Mouse (Mus musculus) T-helper 2 cell (primary cell): ENCODE measurements around the gene Fnbp1.
"Not testable (repeated sequence)": the region's sequence is repeated elsewhere in the genome, so short reads cannot be mapped to it uniquely, and the experiment has no call there.

Source experiments
- in situ Hi-C: fragments of 300-600 bp; cut with MboI, MseI; formaldehyde crosslinking; loops from one replicate; pipeline ENCODE4 v1.15.1; 2025; ENCODE audit warnings: high pct_unique_total_duplicates

Fnbp1 gene

GRCm38 (mm10) chr2:31141867-31142454 is at the start of gene Fnbp1:
TSS of gene Fnbp1 (minus strand) at chr2:31142008.
- in situ Hi-C loops = loop anchor here (5.0 kb wide), 1 partner anchor 75 kb away; no protein-coding TSS in a partner anchor

- in situ Hi-C loops = loop anchor here (10.0 kb wide), 1 partner anchor 85 kb away; no protein-coding TSS in a partner anchor
Measured at GRCm38 (mm10) chr2:31189654-31190053, 47.8 kb upstream of the Fnbp1 start.

GRCm38 (mm10) chr2:31188691-31189090 is 46.9 kb upstream of the Fnbp1 start:
- in situ Hi-C loops = no loop called here

- in situ Hi-C loops = no loop called here
Measured at GRCm38 (mm10) chr2:31183830-31184229, 42.0 kb upstream of the Fnbp1 start.

- in situ Hi-C loops = no loop called here
Measured at GRCm38 (mm10) chr2:31182786-31183330, 41.0 kb upstream of the Fnbp1 start.

GRCm38 (mm10) chr2:31180081-31180551 is 38.3 kb upstream of the Fnbp1 start:
- in situ Hi-C loops = no loop called here

GRCm38 (mm10) chr2:31179471-31179870 is 37.7 kb upstream of the Fnbp1 start:
- in situ Hi-C loops = no loop called here

GRCm38 (mm10) chr2:31178593-31178992 is 36.8 kb upstream of the Fnbp1 start:
- in situ Hi-C loops = not testable (repeated sequence)

GRCm38 (mm10) chr2:31173290-31173689 is 31.5 kb upstream of the Fnbp1 start:
- in situ Hi-C loops = no loop called here

- in situ Hi-C loops = no loop called here
Measured at GRCm38 (mm10) chr2:31172536-31172935, 30.7 kb upstream of the Fnbp1 start.

- in situ Hi-C loops = no loop called here
Measured at GRCm38 (mm10) chr2:31172001-31172400, 30.2 kb upstream of the Fnbp1 start.

GRCm38 (mm10) chr2:31170164-31170563 is 28.4 kb upstream of the Fnbp1 start:
- in situ Hi-C loops = no loop called here

GRCm38 (mm10) chr2:31169001-31169400 is 27.2 kb upstream of the Fnbp1 start:
- in situ Hi-C loops = no loop called here

GRCm38 (mm10) chr2:31167571-31167970 is 25.8 kb upstream of the Fnbp1 start:
- in situ Hi-C loops = not testable (repeated sequence)

- in situ Hi-C loops = no loop called here
Measured at GRCm38 (mm10) chr2:31165529-31165928, 23.7 kb upstream of the Fnbp1 start.

GRCm38 (mm10) chr2:31164841-31165455 is 23.1 kb upstream of the Fnbp1 start:
- in situ Hi-C loops = no loop called here

- in situ Hi-C loops = no loop called here
Measured at GRCm38 (mm10) chr2:31163361-31164118, 21.7 kb upstream of the Fnbp1 start.

GRCm38 (mm10) chr2:31161620-31162019 is 19.8 kb upstream of the Fnbp1 start:
- in situ Hi-C loops = no loop called here

GRCm38 (mm10) chr2:31160147-31160920 is 18.5 kb upstream of the Fnbp1 start:
- in situ Hi-C loops = no loop called here

GRCm38 (mm10) chr2:31156846-31157245 is 15.0 kb upstream of the Fnbp1 start:
- in situ Hi-C loops = no loop called here
